Mouse (Mus musculus) inflammation-experienced regulatory T-cells, adult 6 months (primary cell): ENCODE data around the gene Enpep. TPM values are rescaled to one million over a fixed set of nuclear protein-coding genes. Genes with fewer than 3 reads are reported as not detected.

Experiments
- ATAC-seq: one replicate; pipeline ENCODE4 v1.8.0; 2017
- polyA plus RNA-seq, 3 experiments: library from polyadenylated mRNA; unstranded; fragments of 100-300 nt; shearing (Covaris generic); gene quantifications; one replicate each; pipeline ENCODE4 v1.2.1; 2017

The Enpep gene
- polyA plus RNA-seq, 3 experiments from 2014 or later: not detected

GRCm38 (mm10) chr3:129238010-129238409 is 94.5 kb downstream of the Enpep start:
- ATAC-seq: no peak

GRCm38 (mm10) chr3:129227331-129227730 is 105.2 kb downstream of the Enpep start:
- ATAC-seq: no peak

- no peak for ATAC-seq
Measured at GRCm38 (mm10) chr3:129226681-129227080, 105.8 kb downstream of the Enpep start.

GRCm38 (mm10) chr3:129225577-129226289 is 106.8 kb downstream of the Enpep start:
- no peak for ATAC-seq

GRCm38 (mm10) chr3:129224806-129225576 is 107.5 kb downstream of the Enpep start:
- no peak for ATAC-seq

GRCm38 (mm10) chr3:129223964-129224805 is 108.3 kb downstream of the Enpep start:
- no peak for ATAC-seq

- no peak for ATAC-seq
Measured at GRCm38 (mm10) chr3:129223401-129223800, 109.1 kb downstream of the Enpep start.

- no peak for ATAC-seq
Measured at GRCm38 (mm10) chr3:129222448-129223290, 109.9 kb downstream of the Enpep start.

GRCm38 (mm10) chr3:129221380-129222260 is 110.9 kb downstream of the Enpep start:
- no peak for ATAC-seq

GRCm38 (mm10) chr3:129220681-129221379 is 111.7 kb downstream of the Enpep start:
- no peak for ATAC-seq

GRCm38 (mm10) chr3:129220086-129220670 is 112.3 kb downstream of the Enpep start:
- no peak for ATAC-seq

Other genes starting within 250 kb of the Enpep start
- under 1 TPM in 1 of 3 experiments, not detected in 2; 0.19 TPM for gene Pitx2, start 132.8 kb downstream of the Enpep start, polyA plus RNA-seq
- gene Elovl6, start 199.6 kb upstream of the Enpep start, polyA plus RNA-seq: 10 to 100 TPM in 2 of 3 experiments, 1 to 10 TPM in 1; 9.0 to 16.4 (median 11.1) TPM